Mouse (Mus musculus) brain, adult 2 months (tissue): Measurements from ENCODE around the gene Islr2.

Source experiments
- DNase-seq: peaks from one replicate; pipeline ENCODE4 v3.0.0; 2011; ENCODE audit warnings: low read depth, low spot score

Islr2 gene

DNA sequence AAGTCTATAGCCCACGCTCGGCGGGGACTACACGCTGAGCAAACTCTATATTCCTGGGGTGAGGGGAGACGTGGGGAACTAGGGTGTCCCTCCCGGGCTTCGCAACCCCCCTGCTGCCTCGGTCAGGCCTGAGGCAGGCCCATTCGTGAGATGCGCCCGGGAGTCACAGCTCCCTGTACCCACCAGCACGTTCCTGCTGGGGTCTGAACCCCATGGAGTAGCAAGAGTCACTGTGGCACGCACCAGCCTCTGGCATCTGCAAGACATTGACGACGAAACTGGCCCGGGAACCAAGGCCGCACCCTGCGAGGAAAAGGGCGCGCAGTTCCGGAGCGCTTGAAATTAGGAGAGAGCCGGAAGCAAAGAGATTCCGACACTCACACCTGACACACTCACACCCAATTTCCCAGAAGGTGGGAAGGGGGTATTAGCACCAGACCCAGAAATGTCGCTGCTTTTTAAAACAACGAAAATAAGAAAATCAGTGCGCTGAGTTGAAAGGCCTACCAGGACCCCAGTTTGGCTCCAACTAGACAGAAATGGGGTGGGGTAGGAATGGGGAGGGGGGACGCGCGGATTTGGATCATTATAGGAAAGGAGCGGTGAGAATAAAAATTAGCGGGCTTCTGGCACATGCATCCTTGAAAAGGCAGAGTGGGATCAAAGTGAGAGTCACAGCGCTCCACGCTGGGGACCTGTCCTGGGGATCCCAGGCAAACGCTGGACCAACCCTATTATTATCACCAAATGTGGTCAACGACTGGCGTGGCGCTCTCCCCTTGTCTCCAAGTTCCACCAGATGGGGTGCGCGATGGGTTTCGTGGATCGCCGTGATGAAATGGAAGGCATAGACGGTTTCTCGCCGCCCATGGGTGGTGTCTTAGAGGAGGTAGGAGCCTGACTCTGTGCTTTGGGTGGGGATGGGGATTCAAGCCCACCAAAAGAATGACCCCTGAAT is 7.2 kb downstream of the Islr2 start:
- DNase-seq = no peak

DNA sequence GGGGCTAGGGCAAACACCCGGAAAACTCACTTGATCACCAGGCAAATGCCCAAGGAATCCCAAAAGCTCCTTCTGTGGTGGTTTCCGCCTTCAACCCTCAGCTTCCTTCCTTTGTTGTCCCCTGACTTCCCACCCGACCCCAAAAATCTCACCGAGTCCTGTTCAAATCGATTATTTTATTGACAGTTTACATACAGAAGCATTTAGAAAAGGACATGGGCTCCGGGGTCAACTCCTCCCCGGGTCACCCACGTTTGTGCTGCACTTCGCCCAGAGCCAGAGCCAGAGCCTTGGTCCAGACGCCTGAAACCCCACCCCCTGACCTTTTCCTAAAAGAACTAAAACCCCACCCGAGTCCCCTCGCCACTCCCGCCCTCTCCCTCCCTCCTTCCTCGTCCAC is 8.0 kb downstream of the Islr2 start:
- DNase-seq = no peak

DNA sequence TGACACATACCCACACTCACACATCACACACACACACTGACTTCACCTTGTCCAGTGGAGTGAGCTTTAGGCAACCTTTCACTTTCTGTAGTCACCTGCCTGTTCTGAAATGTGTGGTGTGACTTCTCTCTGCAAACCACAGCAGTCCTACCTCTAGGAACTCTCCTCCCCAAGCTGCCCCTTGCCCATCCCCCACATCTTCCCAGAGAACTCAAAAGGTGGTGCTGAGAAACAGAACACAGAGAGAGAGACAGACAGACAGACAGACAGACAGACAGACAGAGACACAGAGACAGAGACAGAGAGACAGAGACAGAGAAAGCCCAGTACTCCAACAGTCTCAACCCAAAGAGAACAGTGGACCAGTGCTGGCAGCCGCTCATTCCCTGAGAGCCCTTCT is 8.4 kb downstream of the Islr2 start:
- DNase-seq = no peak

DNA sequence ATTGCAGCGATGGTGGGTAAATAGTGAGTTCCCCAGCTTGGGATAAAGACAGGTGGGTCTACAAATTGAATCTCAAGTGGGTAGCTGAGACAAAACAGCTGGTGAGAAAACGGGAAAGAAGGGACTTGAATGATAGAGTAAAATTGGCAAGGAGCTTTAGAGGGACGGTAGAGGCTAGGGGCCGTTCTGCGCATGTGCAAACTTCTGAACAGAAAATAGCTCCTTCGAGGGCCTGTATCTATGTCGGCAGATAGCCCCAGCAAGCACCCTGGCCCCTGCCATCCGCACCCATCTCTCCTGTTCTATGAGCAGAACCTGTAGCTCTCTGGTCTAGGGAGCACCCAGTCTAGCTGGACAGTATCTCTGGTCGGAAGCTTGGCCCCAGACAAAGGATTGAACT is 9.9 kb downstream of the Islr2 start:
- DNase-seq = no peak

DNA sequence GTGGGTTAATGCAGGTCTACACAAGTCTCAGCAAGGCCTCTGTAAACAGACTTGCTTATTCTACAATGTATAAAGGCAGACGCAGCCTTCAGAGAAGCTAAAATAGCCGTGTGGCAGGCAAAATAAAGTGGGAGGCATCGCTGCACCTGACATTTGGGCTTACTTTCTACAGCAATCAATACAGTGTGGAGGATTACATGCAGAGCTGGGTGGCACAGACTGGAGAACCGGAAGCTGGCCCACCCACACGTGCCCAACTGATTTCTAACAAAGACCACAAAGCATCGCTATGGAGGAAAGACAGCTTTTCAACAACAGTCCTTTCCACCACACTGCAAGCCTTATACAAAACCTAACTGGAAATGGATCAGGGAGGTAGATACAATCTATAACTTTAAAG is 19.7 kb downstream of the Islr2 start:
- DNase-seq = peak; percentile 63

DNA sequence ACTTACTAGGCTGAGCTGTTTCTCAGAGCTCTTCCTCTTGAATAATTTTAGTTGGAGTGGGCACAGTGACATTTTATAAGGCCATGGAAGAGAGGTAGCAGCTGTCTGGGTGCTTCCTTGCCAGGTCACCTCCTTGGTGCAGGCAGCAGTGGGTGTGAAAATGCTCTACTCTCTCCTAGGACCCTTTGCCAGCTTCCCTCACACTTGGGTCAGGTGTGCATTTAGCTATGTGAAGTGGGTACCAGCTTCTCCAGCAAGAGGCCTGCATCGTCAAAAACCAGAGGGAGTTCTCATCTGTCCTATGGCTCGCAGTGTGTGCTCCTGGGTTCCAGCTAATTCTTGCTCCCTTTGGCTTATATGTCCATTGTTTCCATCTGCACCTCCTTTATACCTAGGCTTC is 24.7 kb downstream of the Islr2 start:
- peak; percentile 31 for DNase-seq

DNA sequence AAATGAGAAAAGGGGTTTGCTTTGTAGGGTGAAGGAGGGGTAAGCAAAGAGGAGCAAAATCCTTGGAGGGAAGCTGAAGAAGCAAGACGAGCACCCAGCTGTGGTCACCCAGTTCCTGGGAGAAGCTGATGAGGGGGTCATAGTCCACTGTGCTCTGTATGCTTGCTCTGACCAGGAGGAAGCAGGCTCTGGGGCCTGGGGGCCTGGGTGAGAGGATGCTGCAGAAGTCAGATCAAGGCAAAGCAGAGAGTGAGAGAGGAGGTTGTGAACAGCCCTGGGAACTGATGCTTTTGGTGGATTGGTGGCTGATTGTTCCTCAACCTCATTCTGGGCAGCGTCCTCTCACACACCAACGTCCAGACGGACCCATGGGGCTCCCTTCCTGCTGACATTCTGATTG is 27.0 kb downstream of the Islr2 start:
- DNase-seq = no peak

DNA sequence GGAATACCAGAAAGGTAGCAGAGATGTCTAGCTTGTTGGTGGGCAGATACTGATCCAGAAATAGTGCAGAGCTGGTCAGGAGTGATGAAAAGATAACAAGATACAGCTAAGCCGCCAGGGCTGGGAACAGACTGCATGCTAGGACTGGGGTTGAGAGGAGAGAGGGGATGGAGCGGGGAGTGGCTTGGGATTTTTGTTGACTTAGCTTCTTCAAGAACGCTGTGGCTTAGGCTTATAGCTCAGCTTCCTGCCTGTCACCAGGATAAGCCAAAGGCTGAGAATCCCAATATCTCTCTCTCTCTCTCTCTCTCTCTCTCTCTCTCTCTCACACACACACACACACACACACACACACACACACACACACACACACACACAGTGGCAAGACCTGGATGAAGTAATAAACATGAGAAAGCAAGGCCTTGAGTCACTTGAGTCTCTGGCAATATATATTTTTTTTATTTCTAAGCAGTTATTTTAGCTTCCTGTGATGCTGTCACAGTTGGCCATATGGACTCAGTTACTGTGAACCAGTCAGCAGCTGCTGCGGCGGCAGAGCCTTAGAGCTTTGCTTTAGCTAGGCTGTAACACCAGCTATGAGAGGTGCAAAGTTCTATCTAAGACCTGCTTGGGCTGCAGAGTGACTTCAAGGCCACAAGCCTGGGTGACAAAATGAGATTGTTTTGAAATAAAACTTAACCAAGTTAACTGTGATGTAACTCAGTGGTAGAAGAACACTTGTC is 28.2 kb downstream of the Islr2 start:
- peak; percentile 90 for DNase-seq

DNA sequence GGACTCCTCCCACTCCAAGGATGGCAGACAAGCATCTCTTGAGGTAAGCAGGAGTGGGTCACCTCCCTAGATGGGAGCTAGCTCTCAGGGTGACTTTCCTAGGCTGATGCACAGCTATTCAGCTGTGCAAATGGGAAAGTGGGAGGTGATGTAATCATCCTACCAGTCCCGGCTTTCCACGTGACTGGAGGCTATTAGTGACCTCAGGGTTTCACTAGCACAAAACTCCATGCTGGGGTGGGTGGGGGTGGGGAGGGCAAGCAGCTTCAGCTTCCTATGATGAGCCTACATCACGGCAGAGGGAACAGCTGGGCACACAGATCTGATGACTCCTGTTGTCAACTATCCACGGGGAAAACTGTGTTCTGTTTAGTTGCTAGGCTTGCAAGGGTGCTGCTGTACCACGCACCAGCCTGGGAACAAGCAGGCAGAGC is 29.3 kb downstream of the Islr2 start:
- DNase-seq = peak; percentile 85

DNA sequence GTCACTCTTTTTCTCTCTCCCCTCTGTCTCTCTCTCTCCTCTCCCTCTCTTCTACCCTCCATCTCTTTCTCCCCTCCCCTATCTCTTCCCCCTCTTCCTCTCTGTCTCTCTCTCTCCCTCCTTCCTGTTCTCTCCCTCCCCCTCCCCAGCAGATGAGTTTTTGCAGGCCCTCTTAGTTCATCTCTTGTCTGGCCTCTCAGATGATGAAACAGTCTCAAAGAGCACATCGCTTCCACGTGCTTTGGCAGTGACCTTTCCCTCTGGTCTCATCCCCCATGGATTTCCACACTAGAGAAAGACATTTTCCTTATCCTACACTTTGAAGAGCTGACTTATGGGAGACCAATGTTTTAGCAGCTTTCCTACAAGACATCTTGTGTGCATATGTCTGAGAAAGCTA is 31.3 kb downstream of the Islr2 start:
- DNase-seq = no peak

DNA sequence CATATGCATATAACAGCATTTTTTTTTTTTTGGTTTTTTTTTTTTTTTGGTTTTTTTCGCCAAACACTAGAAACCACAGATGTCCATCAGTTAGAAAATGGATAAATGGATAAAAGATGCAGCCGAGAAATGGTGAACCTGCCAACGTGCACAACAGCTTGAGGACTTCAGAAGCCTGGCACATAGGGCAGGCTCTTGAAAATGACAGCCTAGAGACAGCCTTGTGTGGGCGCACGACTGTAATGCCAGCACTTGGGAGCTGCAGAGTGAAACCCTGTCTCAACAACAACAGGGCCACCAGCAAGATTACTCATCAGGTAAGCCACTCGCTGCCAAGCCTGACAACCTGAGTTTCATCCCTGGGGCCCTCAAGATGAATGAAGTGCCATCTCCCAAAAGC is 34.7 kb downstream of the Islr2 start:
- peak; percentile 61 for DNase-seq

DNA sequence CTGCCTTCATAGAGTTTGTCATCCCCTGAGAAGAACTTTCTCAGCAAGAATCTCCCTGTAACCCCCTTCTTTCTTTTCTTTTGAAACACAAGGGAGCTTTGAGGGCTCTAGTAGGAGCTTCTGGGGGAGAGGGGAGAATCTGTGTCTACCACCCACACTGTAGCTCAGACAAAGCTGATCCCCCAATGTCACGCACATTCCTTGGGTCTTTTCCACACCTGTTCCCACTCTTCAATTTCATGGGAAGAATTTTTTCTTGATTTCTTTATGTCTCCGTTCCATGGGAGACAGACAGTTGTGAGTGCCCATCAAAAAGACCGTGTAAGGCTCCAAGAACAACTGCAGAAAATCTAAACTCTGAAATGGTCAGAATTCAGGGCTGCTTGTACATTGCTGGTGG is 35.2 kb downstream of the Islr2 start:
- DNase-seq = no peak

DNA sequence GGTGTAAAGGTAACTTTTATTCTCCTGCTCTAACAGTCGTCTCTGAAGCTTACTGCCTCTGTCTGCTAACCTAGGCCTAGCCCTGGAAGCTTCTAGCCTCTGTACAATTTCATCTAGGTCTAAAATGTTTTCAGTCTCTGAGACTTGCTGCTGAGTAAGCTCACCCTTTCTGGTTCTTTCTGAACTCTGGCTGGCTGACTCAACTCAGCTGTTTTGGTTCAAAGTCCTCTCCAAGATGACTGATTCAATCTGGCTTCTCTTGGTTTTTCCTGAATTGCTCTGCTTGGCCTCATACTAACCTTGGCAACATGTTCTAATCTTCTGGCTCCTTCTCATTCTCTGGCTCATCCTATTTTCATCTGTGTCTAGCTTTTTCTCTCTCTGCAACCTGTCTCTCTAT is 38.3 kb downstream of the Islr2 start:
- DNase-seq = no peak

DNA sequence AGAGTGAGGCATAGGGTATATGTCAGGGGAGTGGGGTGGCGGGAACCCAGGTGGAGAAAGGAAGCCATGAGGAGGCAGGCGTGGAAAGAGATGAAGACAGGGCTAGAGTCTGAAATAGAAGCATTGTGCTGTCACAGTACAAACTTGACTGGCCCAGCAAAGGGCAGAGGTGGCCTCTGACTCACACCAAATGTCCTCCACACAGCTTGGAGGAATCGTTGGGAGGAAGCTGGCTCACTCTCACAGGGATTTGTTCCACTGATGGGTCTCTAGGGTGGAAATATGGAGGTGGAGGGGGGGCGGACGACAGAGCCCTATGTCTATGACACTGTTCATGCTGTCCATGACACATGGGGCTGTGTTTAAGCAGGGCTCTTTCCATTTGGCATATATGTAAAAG is 41.0 kb downstream of the Islr2 start:
- no peak for DNase-seq

DNA sequence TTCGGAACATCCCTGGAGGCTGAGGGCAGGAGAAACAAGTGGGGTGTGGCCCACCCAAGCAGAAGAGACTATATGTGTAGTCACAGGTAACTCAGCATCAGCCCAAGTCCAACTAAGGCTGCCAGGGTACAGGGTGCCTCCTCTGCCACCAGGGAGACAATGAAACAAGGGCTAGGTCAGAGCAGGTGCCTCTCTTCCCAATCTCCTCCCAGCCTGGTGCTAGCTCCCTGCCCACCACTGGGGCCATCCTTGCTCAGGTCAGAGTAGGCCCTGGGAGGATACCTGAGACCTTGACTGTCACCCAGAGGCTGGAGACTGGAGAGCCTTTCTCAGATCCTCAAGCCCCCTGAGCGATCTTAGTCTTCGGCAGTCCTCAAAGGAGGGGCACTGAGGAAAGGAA is 41.9 kb downstream of the Islr2 start:
- no peak for DNase-seq

DNA sequence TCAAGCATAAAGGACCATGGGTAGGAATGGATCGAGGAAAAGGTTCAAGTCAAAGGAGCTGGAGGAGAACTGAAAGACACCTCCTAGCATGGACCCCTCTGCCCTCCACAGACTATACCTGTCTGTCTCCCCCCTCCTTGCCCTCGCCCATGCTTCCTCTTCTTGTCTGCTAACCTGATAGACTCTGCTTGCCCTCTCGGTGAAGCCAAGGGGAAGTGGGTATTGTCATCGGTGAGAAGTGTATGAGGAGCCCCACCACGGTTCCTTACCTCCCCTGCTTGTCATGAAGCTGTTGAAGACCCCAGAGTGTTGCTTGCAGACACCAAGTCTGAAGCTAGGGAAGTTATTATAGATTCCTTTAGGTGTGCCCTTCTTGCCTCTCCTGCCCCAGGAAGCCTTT is 43.8 kb downstream of the Islr2 start:
- no peak for DNase-seq

DNA sequence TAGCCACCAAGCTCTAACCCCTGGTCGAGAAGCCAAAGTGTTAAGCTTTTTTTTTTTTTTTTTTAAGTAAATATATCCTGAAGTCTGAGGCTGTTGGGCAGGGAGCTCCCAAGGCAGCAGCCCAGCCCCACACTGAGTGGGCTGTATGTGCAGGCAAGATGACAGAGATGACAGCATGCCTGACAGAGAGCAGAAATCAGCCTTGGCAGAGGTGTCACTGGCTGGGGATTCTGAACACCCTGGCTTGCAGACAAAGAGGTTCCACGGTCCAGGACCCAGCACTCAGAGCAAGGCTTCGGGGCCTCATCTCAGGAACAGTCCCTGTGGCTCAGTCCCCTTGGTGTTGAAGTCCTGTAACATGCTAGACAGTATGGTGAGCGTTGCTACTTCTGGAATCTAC is 44.3 kb downstream of the Islr2 start:
- DNase-seq = peak; percentile 69

DNA sequence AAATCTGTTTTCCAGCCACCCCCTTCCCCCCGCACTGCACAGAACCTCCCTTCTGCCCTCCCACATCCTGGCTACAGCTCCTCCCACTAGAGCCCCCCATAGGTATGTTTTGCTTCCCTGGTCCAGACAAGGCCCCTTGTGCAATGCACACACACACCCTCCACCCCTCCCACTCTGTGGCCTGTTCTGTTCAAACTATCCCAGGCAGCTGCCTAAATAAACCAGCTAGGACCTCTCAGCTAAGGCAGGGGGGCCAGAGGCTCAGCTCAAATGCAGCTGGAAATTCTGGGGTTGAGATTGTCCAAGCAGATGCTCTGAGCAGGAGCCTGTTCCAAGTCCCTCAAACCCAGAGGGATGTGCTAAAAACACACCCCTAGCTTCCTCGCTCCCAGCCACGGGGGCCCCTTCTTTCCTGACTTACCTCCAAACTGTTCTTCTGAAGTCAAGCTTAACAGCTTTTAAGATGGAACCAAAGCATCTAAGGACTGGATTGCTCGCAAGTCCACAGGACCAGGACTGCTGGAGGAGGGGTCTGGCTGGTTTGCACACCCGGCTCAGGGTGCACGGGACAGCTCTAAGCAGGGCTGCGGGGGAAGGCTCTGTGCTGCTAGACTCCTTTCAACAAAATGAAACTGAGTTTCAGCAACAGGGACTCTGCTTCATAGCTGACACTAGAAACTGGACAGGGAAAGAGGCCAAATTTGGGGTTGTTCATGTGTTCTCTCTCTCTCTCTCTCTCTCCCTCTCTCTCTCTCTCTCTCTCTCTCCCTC is 45.4 kb downstream of the Islr2 start:
- peak; percentile 43 for DNase-seq

DNA sequence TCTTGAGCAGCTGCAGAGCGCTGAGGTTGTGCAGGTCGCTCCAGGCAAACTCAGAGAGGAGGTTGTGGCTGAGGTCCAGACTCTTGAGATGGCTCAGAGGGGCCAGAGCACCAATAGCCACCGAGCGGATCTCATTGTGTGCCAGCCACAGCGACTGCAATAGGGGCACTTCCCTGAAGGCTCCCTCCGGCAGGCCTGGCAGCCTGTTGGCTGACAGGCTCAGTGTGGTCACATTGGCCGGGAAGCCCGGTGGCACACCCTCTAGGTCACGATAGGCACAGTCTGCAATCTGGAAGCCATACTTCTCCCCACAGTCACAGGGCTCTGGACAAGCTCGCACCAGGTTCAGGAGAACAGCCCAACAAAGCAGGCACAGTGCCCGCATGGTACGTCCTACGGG is 46.3 kb downstream of the Islr2 start:
- DNase-seq = no peak

DNA sequence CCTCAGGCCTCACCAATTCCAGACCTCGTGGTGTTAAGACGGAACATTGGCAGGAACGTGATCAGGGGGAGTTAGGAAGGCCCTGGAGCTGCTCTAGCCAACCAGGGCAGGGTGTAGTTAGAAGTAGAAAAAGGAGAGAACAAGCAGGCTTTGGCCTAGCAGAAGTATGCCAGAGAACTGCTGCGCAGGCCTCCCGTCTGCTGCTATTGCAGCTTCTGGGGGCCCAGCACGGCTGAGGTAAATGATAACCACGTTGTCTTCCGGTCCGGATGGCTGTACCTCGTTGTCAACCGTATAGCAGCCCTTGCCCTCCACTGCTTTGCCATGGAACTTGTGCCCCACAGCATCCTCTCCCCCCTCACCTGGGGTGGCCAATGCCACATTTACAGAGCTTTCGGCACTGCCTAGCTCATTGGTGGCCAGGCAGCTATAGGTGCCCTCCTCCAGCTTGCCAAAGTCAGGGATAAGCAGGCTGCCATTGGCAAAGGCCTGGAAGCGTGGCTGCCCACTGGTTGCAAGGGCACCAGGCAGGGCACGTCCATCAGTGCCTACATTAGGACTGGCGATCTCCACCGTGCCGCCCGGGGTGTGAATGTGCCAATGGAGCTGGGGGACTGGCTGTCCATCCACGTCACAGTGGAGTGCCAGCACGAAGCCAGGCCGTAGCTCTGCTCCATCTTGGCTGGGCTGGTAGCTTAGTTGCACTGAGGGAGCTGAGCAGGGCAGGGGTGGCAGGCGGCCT is 47.1 kb downstream of the Islr2 start:
- no peak for DNase-seq

DNA sequence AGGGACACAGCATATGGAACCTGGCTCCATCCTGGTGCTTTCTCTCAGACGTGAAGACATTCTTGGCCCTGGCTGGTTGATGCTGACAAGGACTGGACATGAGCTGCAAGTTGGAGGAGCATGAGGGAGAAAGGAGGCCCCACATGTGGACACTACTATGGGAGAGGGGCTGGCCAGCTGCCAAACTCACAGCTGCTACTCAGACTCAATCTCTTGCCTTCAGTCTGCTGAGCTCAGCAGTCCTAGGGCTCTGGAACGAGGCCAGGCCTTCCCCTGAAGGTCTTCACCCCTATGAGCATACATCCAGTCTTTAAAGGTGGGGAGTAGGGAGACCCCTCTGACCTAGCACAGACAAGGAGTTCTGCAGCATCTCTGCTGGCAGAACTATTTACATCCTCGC is 48.8 kb downstream of the Islr2 start:
- no peak for DNase-seq
